Mouse (Mus musculus) heart, embryonic 14.5 days (tissue): ENCODE data around the gene Tecrl. TPM values are rescaled to one million over a fixed set of nuclear protein-coding genes. Genes with fewer than 3 reads are reported as not detected.

ENCODE experiments used
- ATAC-seq: fragments of 200-750 bp; cut with Nextera tagmentation; 2 replicates; pipeline ENCODE4 v1.8.0; 2017; ENCODE audit warnings: low read depth, moderate TSS enrichment; ENCODE audit not compliant: insufficient number of reproducible peaks, insufficient read depth, low FRiP score
- H3K27ac ChIP-seq, 2 experiments: fragments of 200-500 bp in 1 of 2; fragments of 300-500 bp in 1 of 2; sonication (generic) in 1 of 2; replicated peaks in 1 of 2; 2 replicates each; pipeline ENCODE4 v1.5.1; 2012 to 2014; ENCODE audit warnings: low read depth in 2 of 2, low read length in 2 of 2, control low read depth in 1 of 2, mild to moderate bottlenecking in 1 of 2, mixed read lengths in 1 of 2; ENCODE audit not compliant: control insufficient read depth in 1 of 2, insufficient read depth in 1 of 2
- H3K27me3 ChIP-seq: fragments of 300-500 bp; sonication (generic); 2 replicates; pipeline ENCODE4 v1.6.1; 2014; ENCODE audit warnings: mild to moderate bottlenecking, low read length, control low read depth; ENCODE audit not compliant: control insufficient read depth, insufficient read depth
- H3K36me3 ChIP-seq: fragments of 300-500 bp; sonication (generic); 2 replicates; pipeline ENCODE4 v1.6.1; 2014; ENCODE audit warnings: mild to moderate bottlenecking, control low read depth, low read length, mixed read lengths; ENCODE audit not compliant: control insufficient read depth, insufficient read depth
- H3K4me1 ChIP-seq, 2 experiments: fragments of 200-500 bp in 1 of 2; fragments of 300-500 bp in 1 of 2; sonication (generic) in 1 of 2; 2 replicates each; pipeline ENCODE4 v1.6.1; 2012 to 2014; ENCODE audit warnings: low read length in 2 of 2, control low read depth in 1 of 2, mixed read lengths in 1 of 2; ENCODE audit not compliant: control insufficient read depth in 2 of 2, insufficient read depth in 2 of 2
- H3K4me2 ChIP-seq: fragments of 300-500 bp; sonication (generic); 2 replicates; pipeline ENCODE4 v1.6.1; 2014; ENCODE audit warnings: mild to moderate bottlenecking, low read length
- H3K4me3 ChIP-seq, 2 experiments: fragments of 200-500 bp in 1 of 2; fragments of 300-500 bp in 1 of 2; sonication (generic) in 1 of 2; 2 replicates each; pipeline ENCODE4 v1.5.1; 2012 to 2014; ENCODE audit warnings: low read length in 2 of 2, mild to moderate bottlenecking in 2 of 2, control low read depth in 1 of 2, low read depth in 1 of 2, moderate library complexity in 1 of 2; ENCODE audit not compliant: control insufficient read depth in 1 of 2, insufficient read depth in 1 of 2
- H3K9ac ChIP-seq: fragments of 300-500 bp; sonication (generic); 2 replicates; pipeline ENCODE4 v1.6.1; 2014; ENCODE audit warnings: mild to moderate bottlenecking, low read length
- H3K9me3 ChIP-seq: fragments of 300-500 bp; sonication (generic); 2 replicates; pipeline ENCODE4 v1.6.1; 2016; ENCODE audit warnings: low read length, control low read depth; ENCODE audit not compliant: control insufficient read depth
- WGBS: fragments of 180-500 bp; shearing (Covaris S2); extraction: QIAGEN DNeasy Blood & Tissue Kit; methylation state at CpG from one replicate; pipeline ENCODE4 v1.1.7; 2014; 5-methylcytosine and 5-hydroxymethylcytosine counted together
- polyA plus RNA-seq: library from polyadenylated mRNA; unstranded; fragments of >200 nt; fragmentation: Nextera tagmentation; extraction: Ambion mirVana; gene quantifications from 2 replicates; pipeline ENCODE4 v1.2.1, GENCODE M21; 2014

The Tecrl gene
- polyA plus RNA-seq, result 35.1 and 36.0 TPM in 2 replicates

- Histone ChIP-seq H3K27ac (peak within 1 kb of the TSS; percentile 77 to 84), H3K9ac (peak within 1 kb of the TSS; percentile 65), H3K4me2 (peak within 1 kb of the TSS; percentile 48), H3K4me1 (no peaks in the 10 kb centered on the region), H3K27me3 (no peaks in the 10 kb centered on the region), H3K9me3 (no peaks in the 10 kb centered on the region), H3K4me3 (peak within 1 kb of the TSS; percentile 27 to 42; a peak in 3 of 4 replicates), H3K36me3 (no peaks in the 10 kb centered on the region)
- 8% methylated on average over 9 of the region's 9 CpGs for WGBS
- peak; percentile 77 for ATAC-seq
Measured at GRCm38 (mm10) chr5:83354846-83355561, at the start of gene Tecrl. Gene Tecrl (minus strand): TSS chr5:83355195.

GRCm38 (mm10) chr5:83385021-83385420 is 30.0 kb upstream of the Tecrl start:
- ATAC-seq, result no peak
- Histone ChIP-seq H3K36me3 (no peaks in the 10 kb centered on the region), H3K4me3 (no peak overlapping the region), H3K27me3 (no peaks in the 10 kb centered on the region), H3K9ac (no peak overlapping the region), H3K4me1 (peaks cover 0 to 3% of the 10 kb centered on the region in 2 experiments; a peak in 1 of 4 replicates), H3K4me2 (no peak overlapping the region), H3K27ac (no peak overlapping the region), H3K9me3 (no peaks in the 10 kb centered on the region)
- 25% methylated on average over 2 of the region's 2 CpGs for WGBS

- no peak for ATAC-seq
- 8% methylated on average over 2 of the region's 2 CpGs for WGBS
- peak overlapping the region; percentile 32 for H3K4me2 ChIP-seq
Measured at GRCm38 (mm10) chr5:83351615-83352014, 3.4 kb downstream of the Tecrl start.

GRCm38 (mm10) chr5:83339144-83339543 is 15.9 kb downstream of the Tecrl start:
- no peaks in the 10 kb centered on the region for H3K36me3 ChIP-seq
- 37% methylated on average over 4 of the region's 4 CpGs for WGBS
- H3K9ac ChIP-seq, result no peak overlapping the region
- H3K4me1 ChIP-seq, result no peaks in the 10 kb centered on the region
- H3K4me2 ChIP-seq, result no peak overlapping the region
- H3K9me3 ChIP-seq, result no peaks in the 10 kb centered on the region
- H3K27ac ChIP-seq, result no peak overlapping the region
- ATAC-seq, result no peak
- no peaks in the 10 kb centered on the region for H3K27me3 ChIP-seq
- H3K4me3 ChIP-seq, result no peak overlapping the region

More at GRCm38 (mm10) chr5:83351615-83352014, 3.4 kb downstream of the Tecrl start:
- H3K27me3 ChIP-seq, result no peaks in the 10 kb centered on the region
- no peak overlapping the region for H3K9ac ChIP-seq
- no peaks in the 10 kb centered on the region for H3K4me1 ChIP-seq
- H3K27ac ChIP-seq, result peak overlapping the region; percentile 2 to 26; a peak in 1 of 4 replicates
- no peak overlapping the region for H3K4me3 ChIP-seq
- no peaks in the 10 kb centered on the region for H3K36me3 ChIP-seq
- no peaks in the 10 kb centered on the region for H3K9me3 ChIP-seq

- Histone ChIP-seq H3K4me1 (peaks cover 0 to 10% of the 10 kb centered on the region in 2 experiments; a peak in 2 of 4 replicates), H3K36me3 (no peaks in the 10 kb centered on the region), H3K4me2 (no peak overlapping the region), H3K27ac (peak overlapping the region in 1 of 2 experiments; percentile 53; a peak in 3 of 4 replicates), H3K9ac (no peak overlapping the region), H3K27me3 (no peaks in the 10 kb centered on the region), H3K9me3 (no peaks in the 10 kb centered on the region), H3K4me3 (no peak overlapping the region)
- no peak for ATAC-seq
- 27% methylated on average over 2 of the region's 2 CpGs for WGBS
Measured at GRCm38 (mm10) chr5:83267148-83267776, 87.7 kb downstream of the Tecrl start.

- H3K27ac ChIP-seq, result no peak overlapping the region
- no peak overlapping the region for H3K4me2 ChIP-seq
- H3K36me3 ChIP-seq, result no peaks in the 10 kb centered on the region
- no peaks in the 10 kb centered on the region for H3K9me3 ChIP-seq
- no peak overlapping the region for H3K9ac ChIP-seq
- H3K4me1 ChIP-seq, result no peaks in the 10 kb centered on the region
- no peak for ATAC-seq
- H3K4me3 ChIP-seq, result no peak overlapping the region
- no peaks in the 10 kb centered on the region for H3K27me3 ChIP-seq
Measured at GRCm38 (mm10) chr5:83260059-83260458, 94.9 kb downstream of the Tecrl start.

GRCm38 (mm10) chr5:83254141-83254540 is 100.9 kb downstream of the Tecrl start:
- no peaks in the 10 kb centered on the region for H3K9me3 ChIP-seq
- no peaks in the 10 kb centered on the region for H3K27me3 ChIP-seq
- 61% methylated on average over 2 of the region's 2 CpGs for WGBS
- no peaks in the 10 kb centered on the region for H3K4me1 ChIP-seq
- ATAC-seq, result no peak
- H3K36me3 ChIP-seq, result no peaks in the 10 kb centered on the region
- H3K4me3 ChIP-seq, result no peak overlapping the region
- H3K27ac ChIP-seq, result no peak overlapping the region
- no peak overlapping the region for H3K9ac ChIP-seq
- no peak overlapping the region for H3K4me2 ChIP-seq
